Mouse (Mus musculus) cerebellum, postnatal 14 days (tissue): Measurements from ENCODE around the gene Bloc1s5.

Experiments used
- DNase-seq, 2 experiments: peaks; one replicate each; pipeline ENCODE4 v3.0.0; 2021; ENCODE audit warnings: mixed read lengths in 2 of 2

The Bloc1s5 gene

GRCm38 (mm10) chr13:38554210-38554609 is 80.7 kb downstream of the Bloc1s5 start:
- DNase-seq: no peak

GRCm38 (mm10) chr13:38548681-38549080 is 86.2 kb downstream of the Bloc1s5 start:
- DNase-seq: no peak

- DNase-seq: no peak
Measured at GRCm38 (mm10) chr13:38547717-38548116, 87.2 kb downstream of the Bloc1s5 start.

GRCm38 (mm10) chr13:38546754-38547153 is 88.2 kb downstream of the Bloc1s5 start:
- no peak for DNase-seq

- no peak for DNase-seq
Measured at GRCm38 (mm10) chr13:38545460-38545859, 89.4 kb downstream of the Bloc1s5 start.

GRCm38 (mm10) chr13:38544769-38545445 is 90.0 kb downstream of the Bloc1s5 start:
- no peak for DNase-seq

- DNase-seq: no peak
Measured at GRCm38 (mm10) chr13:38543455-38544125, 91.3 kb downstream of the Bloc1s5 start.
